Mouse (Mus musculus): Measurements from ENCODE around the gene Abraxas2.

The Abraxas2 gene

DNA sequence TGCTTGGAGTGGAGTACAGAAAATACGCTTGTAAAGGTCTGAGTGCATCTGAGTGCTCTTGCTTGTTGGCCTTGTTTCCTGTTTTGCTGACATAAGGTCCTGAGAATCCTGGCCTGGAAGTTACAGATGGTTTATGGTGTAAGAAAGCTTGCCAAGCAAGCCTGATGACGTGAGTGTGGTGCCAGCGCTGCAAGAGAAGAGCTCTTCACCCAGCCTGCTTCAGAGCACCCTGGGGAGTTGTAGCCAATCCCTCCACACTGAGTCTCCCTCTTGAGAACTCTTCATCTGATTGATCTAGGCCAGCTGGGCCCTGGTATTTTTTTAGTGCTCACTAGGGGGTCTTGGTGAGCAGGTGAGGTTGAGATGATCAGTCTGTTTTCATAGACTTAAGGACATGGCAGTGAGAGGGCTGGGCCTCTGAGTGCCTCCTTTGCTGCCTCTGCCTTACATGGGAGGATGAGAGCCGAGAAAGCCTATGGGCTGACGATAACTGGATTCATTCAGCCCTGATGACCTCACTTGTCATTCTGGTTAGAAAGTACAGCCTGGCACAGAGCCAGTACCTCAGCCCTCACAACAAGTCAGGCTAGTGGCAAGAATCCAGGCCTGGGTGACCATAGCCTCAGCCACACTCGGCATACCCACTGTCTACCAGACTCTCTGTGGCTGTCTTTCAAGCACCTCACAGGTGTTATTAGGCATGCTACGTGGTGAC lies 36.0 kb downstream of the Abraxas2 start:
- in situ Hi-C loops (cut with MboI; ENCODE audit: low sequenced_read_pairs), result no loop called here

DNA sequence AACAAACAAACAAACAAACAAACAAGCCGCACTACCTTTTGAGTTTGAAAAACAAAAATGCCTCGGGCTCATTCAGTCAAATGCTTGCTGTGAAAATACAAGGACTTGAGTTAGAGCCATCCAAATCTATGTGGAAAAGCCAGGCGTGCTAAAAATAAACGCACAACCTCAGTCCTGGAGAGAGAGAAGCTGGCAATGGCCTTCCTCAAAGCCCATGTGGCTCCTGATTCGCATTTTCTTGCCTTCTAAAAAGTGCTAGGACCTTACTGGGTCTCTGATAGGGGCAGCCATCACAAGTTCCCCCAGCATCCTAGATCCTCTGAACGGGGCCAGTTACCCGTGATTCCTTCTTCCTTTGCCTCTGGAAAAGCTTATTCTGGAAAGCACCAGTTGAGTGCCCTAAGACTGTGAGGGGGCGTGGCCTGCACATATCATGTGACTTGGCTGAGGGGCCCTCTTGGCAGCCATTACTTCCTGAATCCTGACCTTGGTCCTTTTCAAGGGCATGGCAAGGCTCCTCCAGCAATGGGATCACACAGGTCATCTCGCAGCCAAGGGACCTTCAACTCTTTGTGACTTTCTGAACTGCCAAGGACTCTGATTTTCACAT lies 37.3 kb downstream of the Abraxas2 start:
- in situ Hi-C loops (cut with MboI; ENCODE audit: low sequenced_read_pairs), result no loop called here

DNA sequence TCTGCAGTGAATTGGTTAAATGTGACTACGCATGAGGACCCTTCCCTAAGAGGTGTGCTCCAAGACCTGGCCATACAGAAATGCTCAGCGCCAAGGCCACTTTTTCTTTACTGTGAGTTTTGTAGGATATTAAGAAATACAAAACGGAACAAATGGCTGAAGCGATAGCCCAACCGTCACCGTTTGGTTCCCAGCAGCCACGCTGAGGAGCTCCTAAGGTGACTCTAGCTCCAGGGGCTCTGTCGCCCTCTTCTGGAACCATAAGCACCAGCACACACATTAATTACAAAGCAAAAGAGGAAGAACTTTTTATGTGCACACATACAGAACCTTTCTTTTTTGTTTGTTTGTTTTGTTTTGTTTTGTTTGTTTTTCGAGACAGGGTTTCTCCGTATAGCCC lies 38.2 kb downstream of the Abraxas2 start:
- in situ Hi-C loops (cut with MboI; ENCODE audit: low sequenced_read_pairs), result no loop called here

DNA sequence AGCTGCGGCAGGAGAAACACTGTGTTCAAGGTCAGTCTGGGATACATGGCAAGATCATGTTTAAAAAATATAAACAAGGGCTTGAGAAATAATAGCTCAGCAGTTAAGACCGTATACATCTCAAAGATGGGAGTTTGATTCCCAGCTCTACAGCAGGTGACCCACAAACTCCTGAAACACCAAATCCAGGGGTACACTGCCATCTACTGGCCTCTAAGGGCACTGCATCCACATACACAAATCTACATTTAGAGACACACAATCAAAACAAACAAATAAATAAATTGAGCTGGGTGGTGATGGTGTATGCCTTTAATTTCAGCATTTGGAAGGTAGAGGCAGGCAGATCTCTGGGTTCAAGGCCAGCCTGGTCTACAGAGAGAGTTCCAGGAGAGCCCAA lies 39.2 kb downstream of the Abraxas2 start:
- in situ Hi-C loops (cut with MboI; ENCODE audit: low sequenced_read_pairs), result no loop called here

DNA sequence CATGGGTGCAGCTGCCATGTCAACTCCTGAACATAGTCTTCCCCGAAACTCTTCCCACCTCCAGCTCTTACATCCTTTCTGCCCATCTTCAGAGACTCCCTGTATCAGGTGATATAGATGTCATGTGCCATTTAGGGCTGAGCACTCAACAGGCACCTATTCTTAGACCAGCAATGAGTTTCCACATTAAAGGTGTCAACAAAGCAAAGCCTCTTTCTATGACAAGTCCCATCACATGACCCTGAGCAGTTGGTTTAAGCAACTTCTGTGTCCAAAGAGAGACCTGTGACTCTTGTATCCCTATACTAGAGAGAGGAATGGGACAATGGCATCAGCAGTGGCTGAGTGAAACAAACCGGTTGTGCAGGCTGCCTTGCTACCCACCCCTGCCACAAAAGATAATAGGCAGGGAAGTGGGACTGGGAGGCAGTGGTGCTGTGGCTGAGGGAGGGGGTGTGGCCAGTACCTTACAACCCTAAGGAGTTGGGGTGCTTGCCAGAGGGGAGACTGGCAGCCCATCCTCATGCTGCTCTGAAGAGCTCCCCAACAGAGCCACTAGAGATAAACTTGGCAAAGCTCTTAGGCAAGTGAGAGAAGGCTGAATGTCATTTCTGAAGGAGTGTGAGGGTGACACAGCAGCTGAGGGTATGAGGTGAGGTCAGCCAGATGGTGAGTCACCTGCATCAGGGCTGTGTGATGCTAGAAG lies 42.0 kb downstream of the Abraxas2 start:
- in situ Hi-C loops (cut with MboI; ENCODE audit: low sequenced_read_pairs), result no loop called here

DNA sequence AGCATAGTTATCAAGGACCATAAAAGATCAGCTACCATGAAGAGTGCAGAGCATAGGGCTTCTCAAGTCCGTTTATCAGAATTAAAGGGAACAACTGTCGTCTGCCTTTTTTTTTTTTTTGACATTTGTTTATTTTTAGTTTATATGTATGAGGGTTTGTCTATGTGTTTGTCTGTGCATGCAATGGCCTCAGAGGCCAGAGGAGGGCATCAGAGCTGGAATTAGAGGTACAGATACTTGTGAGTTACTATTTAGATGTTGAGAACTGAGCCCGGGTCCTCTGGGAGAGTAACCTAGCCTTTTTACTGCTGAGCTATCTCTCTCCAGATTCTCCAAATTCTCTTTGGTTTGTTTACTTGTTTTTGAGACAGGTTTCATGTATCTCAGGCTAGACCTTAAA lies 44.8 kb downstream of the Abraxas2 start:
- in situ Hi-C loops (cut with MboI; ENCODE audit: low sequenced_read_pairs), result no loop called here

DNA sequence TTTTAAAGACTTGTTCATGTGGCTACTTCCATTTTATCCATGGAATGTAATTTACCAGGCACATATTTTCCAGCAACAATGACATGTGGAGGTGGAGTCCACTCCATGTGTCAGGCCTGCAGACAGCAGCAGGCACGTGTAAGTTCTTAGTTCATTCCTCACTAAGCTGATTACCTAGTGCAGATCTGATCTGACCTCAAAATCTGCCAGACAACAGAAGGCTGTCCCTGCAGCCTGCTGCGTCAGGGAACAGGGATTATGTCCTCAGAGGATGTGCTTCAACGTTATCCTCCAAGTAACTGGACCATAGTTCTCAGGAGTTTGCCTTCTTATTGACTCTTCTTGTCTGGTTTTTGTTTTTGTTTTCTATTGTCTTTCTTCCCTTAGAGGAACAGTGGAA lies 62.9 kb downstream of the Abraxas2 start:
- in situ Hi-C loops (cut with MboI; ENCODE audit: low sequenced_read_pairs), result no loop called here

DNA sequence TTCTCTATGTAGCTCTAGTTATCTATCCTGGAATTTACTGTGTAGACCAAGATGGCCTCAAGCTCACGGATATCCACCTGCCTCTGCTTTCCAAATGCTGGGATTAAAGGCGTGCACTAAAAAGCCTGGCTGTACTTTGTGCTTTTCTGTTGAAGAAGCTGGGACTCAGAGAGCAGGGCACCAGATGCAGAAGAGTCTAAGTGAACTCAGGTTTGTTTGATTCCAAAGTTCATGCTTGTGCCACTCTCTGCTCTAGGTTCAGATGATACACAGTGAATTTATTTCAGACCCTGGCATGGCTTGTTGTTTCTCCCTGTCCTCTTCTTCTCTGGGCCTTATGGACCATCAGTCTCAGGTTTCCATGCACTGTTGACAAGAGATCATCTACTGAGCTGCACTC lies 66.2 kb downstream of the Abraxas2 start:
- in situ Hi-C loops (cut with MboI; ENCODE audit: low sequenced_read_pairs), result no loop called here

DNA sequence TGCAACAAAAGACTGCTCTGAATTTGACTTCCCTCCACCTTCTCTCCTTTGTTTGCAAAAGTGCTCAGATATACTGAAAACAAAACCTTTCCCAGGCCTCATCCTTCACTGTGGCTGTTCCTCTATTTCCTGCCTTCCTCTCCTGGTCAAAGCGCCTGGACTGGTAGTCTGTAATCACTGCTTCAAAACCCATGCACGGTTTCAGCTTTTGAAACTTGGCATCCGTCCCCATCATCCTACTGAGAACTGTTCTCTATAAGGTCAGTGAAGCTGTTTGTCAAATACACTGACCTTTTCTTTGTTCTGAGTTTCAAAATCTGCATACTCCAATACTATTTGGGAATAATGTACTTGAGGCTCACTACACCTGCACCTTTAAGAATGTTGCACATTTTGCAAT lies 68.2 kb downstream of the Abraxas2 start:
- in situ Hi-C loops (cut with MboI; ENCODE audit: low sequenced_read_pairs), result no loop called here

DNA sequence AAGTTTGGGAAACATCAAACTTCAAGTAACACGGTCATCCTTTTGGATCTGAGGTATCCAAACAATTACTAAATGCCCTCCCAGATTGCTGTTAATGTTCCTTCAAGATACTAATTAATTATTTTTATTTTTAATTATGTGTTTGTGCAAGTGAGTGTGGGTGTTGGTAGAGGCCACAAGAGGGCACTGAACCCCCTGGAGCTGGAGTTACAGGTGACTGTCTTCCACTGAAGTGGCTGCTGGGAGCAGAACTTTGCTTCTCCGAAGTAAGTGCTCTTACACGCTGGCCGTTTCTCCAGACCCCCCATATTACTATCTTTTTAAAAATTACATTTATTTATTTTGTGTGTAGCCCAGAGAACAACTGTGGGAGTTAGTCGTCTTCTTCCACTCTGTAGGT lies 71.0 kb downstream of the Abraxas2 start:
- in situ Hi-C loops (cut with MboI; ENCODE audit: low sequenced_read_pairs), result no loop called here

DNA sequence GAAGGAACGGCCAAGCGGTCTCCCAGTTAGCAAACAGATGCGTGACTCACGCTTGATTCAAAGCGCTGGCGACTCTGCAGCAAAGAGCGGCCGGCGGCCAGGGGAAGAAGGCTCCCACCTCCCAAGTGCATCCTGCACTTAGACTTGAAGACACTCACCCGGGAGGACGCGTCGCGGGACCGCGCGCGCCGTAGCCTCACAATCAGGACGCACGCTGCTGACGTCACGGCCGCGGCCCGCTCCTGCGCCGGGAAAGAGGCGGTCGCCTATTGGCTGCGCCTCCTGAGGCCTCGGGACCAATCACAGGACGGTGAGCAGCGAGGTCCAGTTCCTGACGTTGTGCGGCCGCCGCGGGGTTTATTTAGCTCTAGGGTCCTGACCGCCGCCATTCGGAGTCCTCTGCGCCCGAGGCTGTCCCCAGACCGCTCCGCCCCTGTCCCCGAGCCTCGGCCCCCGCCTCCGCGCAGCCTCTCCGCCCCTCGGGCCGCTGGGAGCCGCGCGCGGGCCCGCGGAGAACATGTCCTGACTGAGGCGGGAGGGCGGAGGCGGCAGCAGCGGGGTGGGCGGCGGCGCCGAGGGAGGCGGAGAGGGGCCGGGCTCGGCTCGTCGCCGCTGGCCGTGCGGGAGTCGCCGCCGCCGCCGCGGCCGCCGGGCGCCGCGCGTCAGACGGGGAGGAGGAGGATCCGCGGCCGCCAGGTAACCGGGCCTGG lies 72.0 kb downstream of the Abraxas2 start, which contains the start of gene Zranb1:
Zranb1 (plus strand) TSS at position 293 of the 710 bp plus-strand sequence.
- in situ Hi-C loops (cut with MboI; ENCODE audit: low sequenced_read_pairs), result no loop called here

DNA sequence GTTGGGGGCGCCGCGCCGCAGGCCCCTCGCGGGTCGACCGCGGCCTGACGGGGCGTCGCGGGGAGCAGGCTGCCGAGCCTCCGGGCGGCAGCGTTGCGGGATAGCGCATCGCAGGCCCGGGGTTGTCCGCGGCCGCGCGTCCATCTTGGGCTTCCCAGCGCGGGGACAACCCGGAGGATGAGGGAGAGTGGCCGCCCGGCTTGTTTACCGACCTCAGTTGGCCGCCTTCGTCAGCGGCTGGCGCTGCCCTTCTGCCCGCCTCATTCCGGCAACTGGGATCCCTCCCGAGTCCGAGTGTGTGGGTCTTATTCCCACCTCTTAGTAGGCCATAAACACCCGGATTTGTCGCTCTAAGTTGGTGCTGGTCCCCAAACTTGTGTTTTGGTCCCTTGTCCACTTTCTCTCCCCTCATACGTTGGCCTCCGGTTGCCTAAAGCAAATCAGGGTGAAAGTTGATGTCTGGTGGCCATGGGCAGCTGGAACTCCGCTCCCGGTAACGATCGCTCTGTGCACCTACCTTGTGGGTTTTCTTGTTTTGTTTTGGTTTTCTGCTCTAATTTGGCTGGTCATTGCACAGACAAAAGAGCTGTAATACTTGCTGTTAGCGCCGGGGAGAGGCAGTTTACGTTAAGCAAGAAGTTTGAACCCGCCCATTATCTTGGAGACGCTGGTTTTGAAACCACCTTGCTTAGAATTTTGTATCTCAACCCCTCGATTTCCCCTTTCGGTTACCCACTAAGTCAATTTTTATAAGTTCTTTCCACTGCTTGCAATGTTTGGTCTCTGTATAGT lies 72.7 kb downstream of the Abraxas2 start:
- in situ Hi-C loops (cut with MboI; ENCODE audit: low sequenced_read_pairs), result no loop called here

DNA sequence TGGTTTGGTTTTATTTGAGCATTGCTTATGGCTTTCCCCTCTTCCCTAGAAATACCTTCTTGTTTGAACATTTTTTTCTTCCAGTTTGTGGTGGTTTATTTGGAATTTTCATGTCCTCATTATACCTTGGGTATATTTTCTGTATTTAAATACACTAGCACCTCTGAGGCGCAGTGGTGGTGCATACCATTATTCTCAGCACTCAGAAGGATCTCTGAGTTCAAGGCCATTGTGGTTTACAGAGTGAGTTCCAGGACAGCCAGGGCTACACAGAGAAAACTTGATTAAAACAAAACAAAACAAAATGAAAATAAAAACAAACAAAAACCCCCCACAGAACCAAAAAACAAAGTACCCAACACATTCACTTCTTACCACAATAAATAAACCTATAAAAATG lies 74.3 kb downstream of the Abraxas2 start:
- in situ Hi-C loops (cut with MboI; ENCODE audit: low sequenced_read_pairs), result no loop called here
